Mouse (Mus musculus): ENCODE measurements around the gene Zfp324.
"Not testable (repeated sequence)": the region's sequence is repeated elsewhere in the genome, so short reads cannot be mapped to it uniquely, and the experiment has no call there.

The Zfp324 gene

GRCm38 (mm10) chr7:12965678-12966091 lies at the start of gene Zfp324:
Gene Zfp324 (plus strand): TSS chr7:12965838.
- DNase-seq (ENCODE audit: low spot score in 2 of 2) = peak; percentile 91 to 92

DNA sequence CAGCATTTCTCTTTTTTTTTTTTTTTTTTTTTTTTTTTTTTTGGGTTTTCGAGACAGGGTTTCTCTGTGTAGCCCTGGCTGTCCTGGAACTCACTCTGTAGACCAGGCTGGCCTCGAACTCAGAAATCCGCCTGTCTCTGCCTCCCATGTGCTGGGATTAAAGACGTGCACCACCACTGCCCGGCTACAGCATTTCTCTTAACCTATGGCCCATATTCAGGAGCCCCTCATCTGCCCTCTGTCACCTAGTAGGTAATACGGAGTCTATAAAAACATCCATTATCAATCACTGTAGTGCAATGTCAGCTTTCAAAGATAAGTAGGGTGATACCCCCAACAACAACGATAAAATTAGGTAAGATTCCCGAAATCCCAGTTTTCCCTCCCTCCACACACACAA lies 45.1 kb upstream of the Zfp324 start:
- DNase-seq (ENCODE audit: low spot score in 2 of 2) = not testable (repeated sequence)

- DNase-seq (ENCODE audit: low spot score in 2 of 2) = no peak
Measured at GRCm38 (mm10) chr7:12921318-12921704, 44.3 kb upstream of the Zfp324 start.

- peak; percentile 98 to 99 for DNase-seq (ENCODE audit: low spot score in 2 of 2)
Measured at GRCm38 (mm10) chr7:12921705-12922465, 43.8 kb upstream of the Zfp324 start, which contains the start of gene Rps5. Gene Rps5 (plus strand): TSS chr7:12922290.

DNA sequence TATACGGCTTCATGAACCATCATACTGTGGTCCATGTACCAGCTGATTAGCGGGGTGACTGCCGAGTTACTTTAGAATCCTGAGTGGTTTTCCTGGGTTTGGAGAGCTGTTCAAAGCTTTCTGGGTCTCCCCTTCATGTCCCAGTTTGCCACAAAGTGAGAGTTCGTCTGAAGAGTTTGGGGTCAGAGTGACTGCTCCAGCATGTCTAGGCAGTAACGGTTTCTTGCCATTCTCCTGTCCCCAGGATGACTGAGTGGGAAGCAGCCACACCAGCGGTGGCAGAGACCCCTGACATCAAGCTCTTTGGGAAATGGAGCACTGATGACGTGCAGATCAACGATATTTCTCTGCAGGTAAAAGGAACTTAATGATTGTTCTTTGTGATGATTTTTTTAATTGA lies 42.9 kb upstream of the Zfp324 start:
- no peak for DNase-seq (ENCODE audit: low spot score in 2 of 2)

GRCm38 (mm10) chr7:12926316-12926715 lies 39.3 kb upstream of the Zfp324 start:
- DNase-seq (ENCODE audit: low spot score in 2 of 2) = no peak

DNA sequence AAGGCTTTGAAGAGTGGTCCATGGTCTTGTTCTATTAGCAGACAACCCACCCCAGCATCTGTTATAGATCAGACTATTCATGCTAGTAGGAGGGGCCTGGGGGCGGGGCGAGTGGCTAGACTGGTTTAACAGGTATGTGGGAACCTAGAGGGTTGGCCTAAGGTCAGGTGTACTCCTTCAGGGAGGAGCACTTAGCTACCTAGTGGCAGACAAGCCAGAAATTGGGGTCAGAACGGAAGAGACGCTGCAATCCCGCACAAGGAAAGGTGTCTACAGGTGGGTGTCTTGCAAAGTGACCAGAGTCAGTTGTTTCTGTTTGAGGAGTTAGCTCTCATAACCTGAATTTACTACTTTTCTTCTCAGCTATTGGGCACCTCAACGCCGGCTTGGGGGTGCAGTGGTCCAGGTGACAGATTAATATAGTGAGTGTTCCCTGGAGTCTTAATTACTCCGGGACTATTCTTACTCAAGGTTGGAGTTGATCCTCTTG lies 38.4 kb upstream of the Zfp324 start, which contains the start of gene Rnf225:
TSS of gene Rnf225 (plus strand) at position 226 of the 490 bp plus-strand sequence.
- no peak for DNase-seq (ENCODE audit: low spot score in 2 of 2)

GRCm38 (mm10) chr7:12927693-12928589 lies 37.7 kb upstream of the Zfp324 start:
- no peak for DNase-seq (ENCODE audit: low spot score in 2 of 2)

DNA sequence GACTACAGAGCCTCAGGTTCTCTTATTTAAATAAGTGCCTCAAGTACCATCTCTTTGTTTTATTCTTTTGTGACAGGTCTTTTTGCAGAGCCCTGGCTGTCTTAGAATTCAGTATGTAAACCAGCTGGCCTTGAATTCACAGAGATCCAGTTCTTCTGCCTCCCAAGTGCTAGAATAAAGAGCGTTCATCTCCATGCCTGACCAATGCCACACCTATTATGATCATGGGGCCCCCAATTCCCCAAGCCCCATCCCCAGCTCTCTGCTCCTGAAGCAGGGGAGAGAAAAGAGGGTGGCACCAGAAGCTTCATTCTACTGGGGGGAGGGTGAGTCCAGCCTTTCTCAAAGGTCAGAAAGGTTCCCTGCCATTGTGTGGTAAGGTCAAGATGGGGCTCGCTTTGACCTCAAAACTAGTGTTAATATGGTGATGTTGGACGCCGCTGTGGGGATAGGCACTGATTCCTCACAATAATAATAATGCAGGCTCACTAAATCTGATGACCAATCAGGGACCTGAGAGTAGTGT lies 32.0 kb upstream of the Zfp324 start:
- no peak for DNase-seq (ENCODE audit: low spot score in 2 of 2)

GRCm38 (mm10) chr7:12934808-12935207 lies 30.8 kb upstream of the Zfp324 start:
- DNase-seq (ENCODE audit: low spot score in 2 of 2) = no peak

DNA sequence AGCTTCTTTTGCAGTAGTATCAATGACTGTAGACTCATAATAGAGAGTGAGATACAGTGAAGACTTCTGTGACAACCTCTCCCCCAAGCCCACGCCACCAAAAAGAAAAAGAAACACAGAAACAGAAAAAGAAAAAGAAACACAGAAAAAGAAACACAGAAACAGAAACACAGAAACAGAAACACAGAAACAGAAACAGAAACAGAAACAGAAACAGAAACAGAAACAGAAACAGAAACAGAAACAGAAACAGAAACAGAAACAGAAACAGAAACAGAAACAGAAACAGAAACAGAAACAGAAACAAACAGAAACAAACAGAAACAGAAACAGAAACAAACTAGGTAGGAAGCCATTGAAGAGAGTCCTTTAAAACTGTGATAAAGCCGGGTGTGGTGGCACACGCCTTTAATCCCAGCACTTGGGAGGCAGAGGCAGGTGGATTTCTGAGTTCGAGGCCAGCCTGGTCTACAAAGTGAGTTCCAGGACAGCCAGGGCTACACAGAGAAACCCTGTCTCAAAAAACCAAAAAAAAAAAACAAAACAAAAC lies 28.3 kb upstream of the Zfp324 start:
- not testable (repeated sequence) for DNase-seq (ENCODE audit: low spot score in 2 of 2)

DNA sequence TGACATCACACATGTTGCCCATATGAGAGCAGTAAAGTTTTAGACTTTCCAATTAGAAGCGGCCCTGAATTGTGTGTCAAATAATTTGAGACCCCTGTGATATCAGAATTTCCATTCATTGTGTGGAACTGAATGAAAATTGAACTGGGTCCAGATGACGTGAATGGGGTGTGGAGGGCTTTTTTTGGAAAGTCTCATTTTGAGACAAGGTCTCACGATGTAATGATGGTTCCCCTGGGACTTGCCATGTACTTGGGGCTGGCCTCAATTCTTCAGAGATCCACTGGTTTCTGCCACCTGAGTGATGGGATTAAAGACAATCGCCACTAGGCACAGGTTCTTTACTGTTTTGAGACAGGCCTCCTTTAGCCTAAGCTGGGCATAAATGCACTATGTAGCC lies 25.0 kb upstream of the Zfp324 start:
- DNase-seq (ENCODE audit: low spot score in 2 of 2) = no peak

DNA sequence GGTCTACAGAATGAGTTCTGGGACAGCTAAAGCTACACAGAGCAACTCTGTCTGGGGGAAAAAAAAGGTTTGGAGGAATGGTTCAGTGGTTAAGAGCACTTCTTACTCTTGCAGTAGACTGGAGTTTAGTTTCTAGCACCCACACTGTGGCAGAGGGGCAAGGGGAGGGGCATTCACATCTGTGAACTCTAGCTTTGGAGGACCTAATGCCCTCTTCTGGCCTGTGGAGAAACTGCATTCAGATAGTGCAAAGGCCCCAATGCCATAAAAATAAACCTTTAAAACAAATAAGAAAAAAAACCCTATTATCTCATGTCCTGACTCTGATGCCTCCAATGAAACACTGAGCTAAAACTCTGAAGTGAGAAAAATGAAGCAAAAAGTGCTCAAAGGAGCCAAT lies 22.1 kb upstream of the Zfp324 start:
- peak in 1 of 2 experiments; percentile 33 for DNase-seq (ENCODE audit: low spot score in 2 of 2)

- DNase-seq (ENCODE audit: low spot score in 2 of 2) = peak; percentile 96 to 97
Measured at GRCm38 (mm10) chr7:12949032-12949871, 16.4 kb upstream of the Zfp324 start.

GRCm38 (mm10) chr7:12949872-12950229 lies 15.8 kb upstream of the Zfp324 start:
- DNase-seq (ENCODE audit: low spot score in 2 of 2) = no peak

GRCm38 (mm10) chr7:12954896-12955295 lies 10.7 kb upstream of the Zfp324 start:
- DNase-seq (ENCODE audit: low spot score in 2 of 2) = no peak

DNA sequence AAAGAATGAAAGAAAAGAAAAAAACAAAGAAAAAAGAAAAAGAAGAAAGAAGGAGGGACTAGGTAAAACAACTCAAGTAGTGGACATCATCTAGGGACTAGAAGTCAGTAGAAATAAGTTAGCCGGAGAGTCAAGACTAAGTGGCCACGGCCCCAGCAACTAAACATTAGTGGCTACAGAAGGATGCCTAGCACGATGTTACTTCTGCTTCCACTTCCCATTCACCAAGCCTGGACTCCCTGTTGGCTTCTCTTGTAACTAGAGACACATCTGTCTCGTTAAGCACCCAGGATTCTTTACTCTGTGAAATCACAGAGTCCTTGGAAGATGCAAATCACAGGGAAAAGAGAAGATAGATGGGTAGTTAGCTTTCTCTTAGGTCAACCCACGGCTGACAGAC lies 8.1 kb upstream of the Zfp324 start:
- DNase-seq (ENCODE audit: low spot score in 2 of 2) = no peak

DNA sequence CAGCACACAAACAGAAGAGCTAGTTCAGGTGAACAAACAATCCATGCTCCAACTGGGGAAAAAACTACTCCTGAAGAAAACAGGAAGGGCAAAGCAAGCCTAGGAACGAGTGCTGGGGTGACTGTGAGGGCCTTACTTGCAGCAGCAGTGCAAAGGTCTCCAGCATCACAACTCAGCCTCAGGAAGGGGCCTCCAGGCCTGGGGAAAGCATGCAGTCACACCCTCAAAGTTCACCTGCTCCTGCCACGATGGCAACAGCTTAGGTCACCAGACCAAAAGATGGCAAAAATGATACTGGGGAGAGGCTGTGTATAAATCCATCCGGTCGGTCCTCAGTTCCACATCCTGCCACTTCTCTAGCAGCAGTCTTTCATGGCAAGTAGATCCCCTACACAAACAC lies 6.7 kb upstream of the Zfp324 start:
- DNase-seq (ENCODE audit: low spot score in 2 of 2) = no peak

DNA sequence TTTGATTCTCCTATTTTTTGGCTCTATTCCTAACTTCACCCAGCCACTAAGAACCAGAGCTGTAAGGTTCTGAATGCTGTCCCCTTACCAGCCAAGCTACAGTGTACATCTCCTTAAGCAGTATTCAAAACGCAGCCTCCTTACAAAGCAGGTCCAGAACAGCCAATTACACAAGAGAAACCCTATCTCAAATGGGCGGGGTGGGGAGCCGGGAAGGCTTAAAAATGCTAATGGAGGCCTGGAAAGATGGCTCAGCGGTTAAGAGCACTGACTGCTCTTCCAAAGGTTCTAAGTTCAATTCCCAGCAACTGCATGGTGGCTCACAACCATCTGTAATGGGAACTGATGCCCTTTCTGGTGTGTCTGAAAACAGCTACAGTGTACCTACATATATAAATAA lies 5.9 kb upstream of the Zfp324 start:
- DNase-seq (ENCODE audit: low spot score in 2 of 2) = no peak

DNA sequence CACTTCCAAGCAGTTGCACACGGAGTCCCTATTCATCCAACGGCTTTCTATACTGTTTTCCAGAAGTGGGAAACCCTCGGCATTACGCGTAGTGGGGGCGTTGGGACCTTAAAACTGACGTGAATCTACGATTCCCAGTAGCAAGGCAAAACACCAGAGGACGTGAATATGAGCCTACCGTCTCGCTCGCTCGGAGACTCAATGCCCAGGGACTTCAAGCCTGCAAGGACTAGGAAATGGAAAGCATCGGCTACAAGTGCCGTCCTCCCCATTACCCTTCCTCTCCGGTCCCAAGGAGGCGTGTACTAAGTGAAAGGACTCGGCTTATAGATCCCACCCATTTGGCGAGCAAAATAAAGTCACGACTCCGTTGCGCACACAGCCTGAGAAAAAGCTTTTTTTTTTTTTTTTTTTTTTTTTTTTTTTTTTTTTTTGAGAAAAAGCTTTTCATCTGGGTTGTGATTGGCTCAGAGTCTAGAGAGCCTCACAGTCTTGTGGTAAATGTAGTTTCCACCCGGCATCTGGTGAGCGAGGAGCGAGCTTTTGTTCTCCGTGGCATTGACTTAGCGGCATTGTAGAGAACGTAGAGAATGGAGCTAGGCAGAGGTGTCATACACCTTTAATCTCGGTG lies 4.0 kb upstream of the Zfp324 start:
- DNase-seq (ENCODE audit: low spot score in 2 of 2) = peak; percentile 57 to 74
